Mouse (Mus musculus) lung, embryonic 16.5 days (tissue): Measurements from ENCODE around the gene Ahctf1. TPM values are rescaled to one million over a fixed set of nuclear protein-coding genes. Genes with fewer than 3 reads are reported as not detected.

ENCODE experiments used
- ATAC-seq: fragments of 200-750 bp; cut with Nextera tagmentation; 2 replicates; pipeline ENCODE4 v1.8.0; 2017; ENCODE audit warnings: low read depth, mild to moderate bottlenecking, moderate library complexity
- H3K27ac ChIP-seq: fragments of 300-500 bp; sonication (generic); 2 replicates; pipeline ENCODE4 v1.5.1; 2014; ENCODE audit warnings: mild to moderate bottlenecking, control low read depth, low read length
- H3K27me3 ChIP-seq: fragments of 300-500 bp; sonication (generic); 2 replicates; pipeline ENCODE4 v1.6.1; 2014; ENCODE audit warnings: low read depth, low read length, mixed read lengths; ENCODE audit not compliant: control insufficient read depth, insufficient read depth
- H3K36me3 ChIP-seq: fragments of 300-500 bp; sonication (generic); 2 replicates; pipeline ENCODE4 v1.6.1; 2014; ENCODE audit warnings: low read length; ENCODE audit not compliant: control insufficient read depth, insufficient read depth
- H3K4me1 ChIP-seq: fragments of 300-500 bp; sonication (generic); replicated peaks from 2 replicates; pipeline ENCODE4 v1.6.1; 2014; ENCODE audit warnings: low read length, mixed read lengths; ENCODE audit not compliant: control insufficient read depth, insufficient read depth
- H3K4me2 ChIP-seq: fragments of 300-500 bp; sonication (generic); 2 replicates; pipeline ENCODE4 v1.6.1; 2014; ENCODE audit warnings: low read depth, low read length, control low read depth
- H3K4me3 ChIP-seq: fragments of 300-500 bp; sonication (generic); 2 replicates; pipeline ENCODE4 v1.5.1; 2014; ENCODE audit warnings: mild to moderate bottlenecking, low read length, control low read depth
- H3K9ac ChIP-seq: fragments of 300-500 bp; sonication (generic); 2 replicates; pipeline ENCODE4 v1.6.1; 2014; ENCODE audit warnings: low read length, control low read depth
- H3K9me3 ChIP-seq: fragments of 300-500 bp; sonication (generic); 2 replicates; pipeline ENCODE4 v1.6.1; 2016; ENCODE audit warnings: low read length; ENCODE audit not compliant: control insufficient read depth
- WGBS: fragments of 180-500 bp; shearing (Covaris S2); extraction: QIAGEN DNeasy Blood & Tissue Kit; methylation state at CpG from one replicate; pipeline ENCODE4 v1.1.7; 2014; 5-methylcytosine and 5-hydroxymethylcytosine counted together
- polyA plus RNA-seq: library from polyadenylated mRNA; unstranded; fragments of >200 nt; fragmentation: Nextera tagmentation; extraction: Ambion mirVana; gene quantifications from 2 replicates; pipeline ENCODE4 v1.2.1, GENCODE M21; 2015

The Ahctf1 gene
- 17.7 and 19.6 TPM in 2 replicates for polyA plus RNA-seq

DNA sequence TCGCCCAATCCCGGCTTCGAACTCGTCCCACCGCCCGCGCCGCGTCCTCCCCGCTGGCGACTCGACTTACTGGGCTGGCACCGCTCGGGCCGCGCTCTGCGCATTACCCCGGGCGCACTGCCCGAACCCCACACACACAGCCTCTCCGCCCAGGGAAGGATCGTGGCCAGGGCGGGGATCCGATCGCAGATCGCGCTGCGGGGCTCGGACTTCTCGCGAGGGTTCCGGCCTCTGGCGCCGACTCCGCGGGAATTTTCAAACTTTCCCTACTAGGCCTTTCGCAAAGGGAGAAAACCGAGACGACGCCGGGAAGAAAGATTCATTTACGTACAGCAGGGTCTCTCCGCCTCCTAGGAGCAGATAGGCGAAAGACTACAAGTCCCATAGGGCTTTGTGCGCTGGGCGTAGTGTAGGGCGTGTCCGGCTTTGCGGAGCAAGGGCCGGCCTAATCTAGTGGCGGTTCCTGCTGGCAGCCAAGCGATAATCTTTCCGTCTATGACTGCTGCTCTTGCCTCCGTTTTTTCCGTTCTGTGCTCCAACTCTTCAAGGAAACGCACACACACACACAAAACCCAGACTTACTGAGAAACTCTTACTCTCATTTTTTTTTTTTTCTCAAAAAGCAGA, at the start of gene Ahctf1:
Gene Ahctf1 (minus strand): TSS at position 168 of the 627 bp plus-strand sequence.
- Histone ChIP-seq H3K4me1 (peaks cover 20% of the 10 kb centered on the region), H3K27ac (peak within 1 kb of the TSS; percentile 99), H3K27me3 (no peaks in the 10 kb centered on the region), H3K4me2 (peak within 1 kb of the TSS; percentile 88), H3K9me3 (no peaks in the 10 kb centered on the region), H3K36me3 (peaks cover 3% of the 10 kb centered on the region; the same call in 1 of the 2 replicates), H3K9ac (peak within 1 kb of the TSS; percentile 96), H3K4me3 (peak within 1 kb of the TSS; percentile 88)
- ATAC-seq, result peak; percentile 99
- WGBS, result 0% methylated on average over 55 of the region's 56 CpGs

DNA sequence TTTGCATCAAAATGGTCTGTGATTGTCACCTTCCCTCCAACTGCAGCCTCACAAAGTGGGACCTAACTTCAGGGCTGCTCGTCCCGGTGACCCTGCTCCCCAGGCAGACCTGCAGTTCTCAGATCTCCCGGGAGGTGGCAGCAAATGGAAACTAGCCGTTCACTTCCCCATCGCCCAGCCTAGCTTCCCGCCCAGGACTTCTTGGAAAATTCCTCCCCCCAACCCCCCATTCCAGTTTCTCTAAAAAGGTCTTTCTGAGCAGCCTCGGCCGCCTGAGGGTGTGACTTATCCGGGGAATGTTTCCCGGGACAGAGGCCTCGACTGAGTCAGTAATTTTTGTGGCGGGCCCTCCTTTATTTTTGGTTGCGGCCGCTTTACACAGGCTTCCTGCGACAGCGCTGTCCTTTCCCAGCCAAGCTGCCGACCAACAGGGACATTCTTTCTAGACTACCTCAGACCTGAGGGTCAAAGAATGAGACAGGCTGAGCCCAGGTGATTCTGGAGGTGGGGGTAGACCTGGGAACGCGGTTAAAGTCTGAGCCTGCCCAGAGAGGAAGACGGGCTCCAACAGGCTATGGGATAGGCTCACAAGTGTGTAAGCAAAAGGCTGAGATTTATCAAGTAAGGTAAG, 44.4 kb upstream of the Ahctf1 start:
- Histone ChIP-seq H3K4me3 (peak overlapping the region; percentile 53), H3K9ac (peak overlapping the region; percentile 75), H3K9me3 (no peaks in the 10 kb centered on the region), H3K36me3 (no peaks in the 10 kb centered on the region), H3K4me2 (peak overlapping the region; percentile 73), H3K4me1 (peaks cover 13% of the 10 kb centered on the region), H3K27ac (peak overlapping the region; percentile 44), H3K27me3 (no peaks in the 10 kb centered on the region)
- peak; percentile 85 for ATAC-seq
- WGBS, result 3% methylated on average over 20 of the region's 20 CpGs

DNA sequence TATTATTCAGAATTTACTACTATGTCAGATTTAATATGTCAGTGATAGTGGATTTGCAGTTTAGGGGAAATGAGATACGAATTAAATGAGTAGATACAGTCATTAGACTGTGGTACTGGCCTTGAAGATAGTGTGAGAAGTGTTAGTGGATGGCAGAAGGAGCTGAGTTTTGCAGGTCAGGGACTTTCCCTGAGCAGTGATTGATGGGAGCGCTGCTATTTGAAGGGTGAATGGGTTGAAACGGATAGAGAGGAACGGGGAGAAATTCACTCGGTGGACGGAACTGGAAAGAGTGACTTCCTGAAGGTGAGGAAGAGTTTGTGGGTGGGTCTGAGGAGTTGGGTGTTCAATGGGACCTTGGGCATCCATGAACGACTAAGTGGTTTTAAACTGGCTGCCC, 43.7 kb upstream of the Ahctf1 start:
- WGBS, result 39% methylated on average over 7 of the region's 7 CpGs
- peak overlapping the region; percentile 73; the same call in 1 of the 2 replicates for H3K4me2 ChIP-seq
- ATAC-seq, result no peak
- H3K27ac ChIP-seq, result no peak overlapping the region
- H3K4me1 ChIP-seq, result peaks cover 13% of the 10 kb centered on the region
- H3K9ac ChIP-seq, result peak overlapping the region; percentile 75
- H3K36me3 ChIP-seq, result no peaks in the 10 kb centered on the region
- H3K27me3 ChIP-seq, result no peaks in the 10 kb centered on the region
- H3K9me3 ChIP-seq, result no peaks in the 10 kb centered on the region
- no peak overlapping the region for H3K4me3 ChIP-seq

DNA sequence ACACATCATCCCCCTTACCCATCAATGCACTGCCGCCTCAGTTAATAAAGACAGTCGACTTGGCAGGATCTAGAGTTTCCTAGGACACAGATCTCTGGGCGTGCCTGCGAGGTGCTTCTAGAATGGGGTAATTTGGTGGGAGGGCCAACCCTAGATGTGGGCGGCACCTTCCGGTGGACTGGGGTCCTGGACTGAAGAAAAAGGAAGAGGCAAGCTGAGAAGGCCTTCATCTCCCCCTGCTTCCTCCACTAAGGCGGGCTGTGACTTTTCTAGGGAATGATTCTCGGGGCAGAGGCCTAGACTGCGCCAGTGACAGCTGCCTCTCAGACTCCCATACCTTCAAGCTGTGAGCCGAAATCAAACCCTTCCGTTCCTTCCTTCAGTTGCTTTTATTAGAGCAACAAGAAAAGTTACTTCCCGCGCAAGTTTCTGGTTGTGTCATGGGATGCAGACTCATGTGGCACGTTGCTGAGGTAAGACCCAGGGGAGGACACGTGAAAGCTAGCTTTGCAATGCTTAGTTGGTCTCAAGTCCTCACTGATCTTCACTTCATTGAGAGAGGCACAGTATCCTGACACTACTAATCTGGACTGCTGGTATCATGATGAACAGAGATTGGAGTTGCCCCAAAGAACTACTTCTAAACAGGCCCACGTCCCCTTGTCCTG, 42.5 kb upstream of the Ahctf1 start:
- Histone ChIP-seq H3K36me3 (no peaks in the 10 kb centered on the region), H3K4me2 (no peak overlapping the region), H3K9ac (no peak overlapping the region), H3K27ac (no peak overlapping the region), H3K4me3 (no peak overlapping the region), H3K4me1 (peaks cover 13% of the 10 kb centered on the region), H3K27me3 (no peaks in the 10 kb centered on the region), H3K9me3 (no peaks in the 10 kb centered on the region)
- WGBS, result 84% methylated on average over 16 of the region's 16 CpGs
- no peak for ATAC-seq

DNA sequence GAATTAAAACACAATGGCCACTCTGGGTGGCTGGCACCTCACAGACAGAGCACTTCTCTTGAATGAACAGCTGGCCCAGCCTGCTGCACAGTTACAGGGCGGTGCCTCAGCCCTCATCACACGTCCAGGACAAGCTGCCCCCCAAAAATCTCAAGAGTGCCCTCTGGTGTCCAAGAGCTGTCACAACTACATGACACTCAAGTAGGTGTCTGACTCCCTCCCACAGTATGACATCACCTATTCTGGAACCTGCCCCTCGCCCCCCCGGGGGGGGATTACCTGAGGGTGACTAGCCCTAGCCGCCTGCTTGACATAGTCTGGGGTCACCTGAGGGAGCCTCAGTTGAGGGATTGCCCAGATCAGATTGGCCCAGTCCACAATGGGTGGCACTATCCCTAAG, 41.4 kb upstream of the Ahctf1 start:
- no peaks in the 10 kb centered on the region for H3K9me3 ChIP-seq
- no peak overlapping the region for H3K4me2 ChIP-seq
- 18% methylated on average over 5 of the region's 5 CpGs for WGBS
- no peaks in the 10 kb centered on the region for H3K27me3 ChIP-seq
- H3K9ac ChIP-seq, result no peak overlapping the region
- peaks cover 13% of the 10 kb centered on the region for H3K4me1 ChIP-seq
- peak; percentile 61 for ATAC-seq
- no peak overlapping the region for H3K27ac ChIP-seq
- H3K36me3 ChIP-seq, result no peaks in the 10 kb centered on the region
- no peak overlapping the region for H3K4me3 ChIP-seq

DNA sequence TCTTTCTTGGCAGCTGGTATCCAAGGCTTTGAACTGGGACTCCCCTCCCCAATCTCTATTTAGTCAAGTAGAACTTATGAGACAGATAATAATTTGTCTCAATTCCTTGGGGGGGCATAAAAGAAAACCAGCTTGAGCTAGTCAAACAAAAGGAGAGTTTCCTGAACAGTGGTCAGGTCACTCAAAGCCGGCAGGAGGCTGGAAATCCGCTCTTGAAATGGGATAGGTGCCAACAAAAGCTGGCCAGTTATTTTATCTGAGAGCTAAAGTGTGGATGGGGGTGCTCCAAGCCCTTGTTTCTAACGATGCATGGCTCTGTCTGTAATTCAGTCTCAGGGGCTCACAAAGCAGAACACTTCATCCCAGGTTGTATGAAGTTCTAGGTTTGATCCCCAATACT, 40.5 kb upstream of the Ahctf1 start:
- Histone ChIP-seq H3K4me1 (peaks cover 13% of the 10 kb centered on the region), H3K9ac (no peak overlapping the region), H3K27me3 (no peaks in the 10 kb centered on the region), H3K36me3 (no peaks in the 10 kb centered on the region), H3K9me3 (no peaks in the 10 kb centered on the region), H3K4me3 (no peak overlapping the region), H3K27ac (0 out of 2 replicates have a peak overlapping the region, but pooled peaks have one; percentile 12), H3K4me2 (no peak overlapping the region)
- WGBS, result 6% methylated on average over 3 of the region's 3 CpGs
- ATAC-seq, result no peak

DNA sequence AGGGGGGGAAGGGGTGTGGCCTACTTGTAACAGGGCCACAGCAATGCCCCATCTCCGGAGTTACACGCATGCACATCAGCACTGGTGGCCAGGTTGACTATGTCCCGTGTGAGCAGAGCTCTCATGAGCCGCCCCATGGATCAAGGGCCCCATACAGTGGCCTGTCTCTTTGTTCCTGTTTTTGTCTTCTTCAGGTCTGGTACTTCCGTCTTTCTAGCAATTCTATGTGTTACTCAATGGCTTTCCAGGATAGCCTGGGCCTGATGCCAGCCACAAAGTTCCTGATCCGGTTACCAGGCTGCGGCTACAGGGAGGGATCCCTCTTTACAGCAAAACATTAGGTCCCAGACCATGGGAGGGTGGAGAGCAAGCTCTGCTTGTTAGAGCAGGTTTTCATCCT, 39.1 kb upstream of the Ahctf1 start:
- H3K4me2 ChIP-seq, result no peak overlapping the region
- WGBS, result 61% methylated on average over 7 of the region's 7 CpGs
- H3K9me3 ChIP-seq, result no peaks in the 10 kb centered on the region
- H3K27me3 ChIP-seq, result no peaks in the 10 kb centered on the region
- no peak overlapping the region for H3K27ac ChIP-seq
- H3K4me3 ChIP-seq, result no peak overlapping the region
- H3K9ac ChIP-seq, result no peak overlapping the region
- ATAC-seq, result peak; percentile 60
- peaks cover 12% of the 10 kb centered on the region for H3K4me1 ChIP-seq
- H3K36me3 ChIP-seq, result no peaks in the 10 kb centered on the region

- H3K4me1 ChIP-seq, result no peaks in the 10 kb centered on the region
- H3K27ac ChIP-seq, result no peak overlapping the region
- H3K36me3 ChIP-seq, result no peaks in the 10 kb centered on the region
- no peak overlapping the region for H3K9ac ChIP-seq
- WGBS, result 86% methylated on average over 7 of the region's 7 CpGs
- H3K4me3 ChIP-seq, result no peak overlapping the region
- no peaks in the 10 kb centered on the region for H3K9me3 ChIP-seq
- no peak overlapping the region for H3K4me2 ChIP-seq
- no peaks in the 10 kb centered on the region for H3K27me3 ChIP-seq
- no peak for ATAC-seq
Measured at GRCm38 (mm10) chr1:179836426-179837404, 33.2 kb upstream of the Ahctf1 start.
